Mouse (Mus musculus) heart, embryonic 12.5 days (tissue): ENCODE data around the gene Rtf2. TPM values are rescaled to one million over a fixed set of nuclear protein-coding genes. Genes with fewer than 3 reads are reported as not detected.

ENCODE experiments used
- ATAC-seq: fragments of 200-750 bp; cut with Nextera tagmentation; 2 replicates; pipeline ENCODE4 v1.8.0; 2017; ENCODE audit warnings: moderate TSS enrichment, moderate library complexity; ENCODE audit not compliant: insufficient number of reproducible peaks, low FRiP score
- H3K27ac ChIP-seq: fragments of 300-500 bp; sonication (generic); 2 replicates; pipeline ENCODE4 v1.5.1; 2016; ENCODE audit warnings: mild to moderate bottlenecking, moderate library complexity; ENCODE audit not compliant: poor library complexity, severe bottlenecking
- H3K27me3 ChIP-seq: fragments of 300-500 bp; sonication (generic); replicated peaks from 2 replicates; pipeline ENCODE4 v1.6.1; 2016; ENCODE audit warnings: mild to moderate bottlenecking, moderate library complexity
- H3K36me3 ChIP-seq: fragments of 300-500 bp; sonication (generic); 2 replicates; pipeline ENCODE4 v1.6.1; 2016; ENCODE audit warnings: mild to moderate bottlenecking, moderate library complexity
- H3K4me1 ChIP-seq: fragments of 300-500 bp; sonication (generic); replicated peaks from 2 replicates; pipeline ENCODE4 v1.6.1; 2016; ENCODE audit warnings: mild to moderate bottlenecking
- H3K4me2 ChIP-seq: fragments of 300-500 bp; sonication (generic); 2 replicates; pipeline ENCODE4 v1.6.1; 2016; ENCODE audit warnings: mild to moderate bottlenecking, moderate library complexity
- H3K4me3 ChIP-seq: fragments of 300-500 bp; sonication (generic); 2 replicates; pipeline ENCODE4 v1.5.1; 2016; ENCODE audit warnings: mild to moderate bottlenecking
- H3K9ac ChIP-seq: fragments of 300-500 bp; sonication (generic); 2 replicates; pipeline ENCODE4 v1.6.1; 2016; ENCODE audit warnings: mild to moderate bottlenecking, moderate library complexity
- H3K9me3 ChIP-seq: fragments of 300-500 bp; sonication (generic); replicated peaks from 2 replicates; pipeline ENCODE4 v1.6.1; 2016; ENCODE audit warnings: mild to moderate bottlenecking, moderate library complexity
- WGBS: fragments of 180-500 bp; shearing (Covaris S2); methylation state at CpG from one replicate; pipeline ENCODE4 v1.1.7; 2016; 5-methylcytosine and 5-hydroxymethylcytosine counted together
- polyA plus RNA-seq: library from polyadenylated mRNA; unstranded; fragments of >200 nt; fragmentation: Nextera tagmentation; extraction: Ambion mirVana; gene quantifications from 2 replicates; pipeline ENCODE4 v1.2.1, GENCODE M21; 2016

Gene Rtf2
- polyA plus RNA-seq: 46.5 and 49.3 TPM in 2 replicates

DNA sequence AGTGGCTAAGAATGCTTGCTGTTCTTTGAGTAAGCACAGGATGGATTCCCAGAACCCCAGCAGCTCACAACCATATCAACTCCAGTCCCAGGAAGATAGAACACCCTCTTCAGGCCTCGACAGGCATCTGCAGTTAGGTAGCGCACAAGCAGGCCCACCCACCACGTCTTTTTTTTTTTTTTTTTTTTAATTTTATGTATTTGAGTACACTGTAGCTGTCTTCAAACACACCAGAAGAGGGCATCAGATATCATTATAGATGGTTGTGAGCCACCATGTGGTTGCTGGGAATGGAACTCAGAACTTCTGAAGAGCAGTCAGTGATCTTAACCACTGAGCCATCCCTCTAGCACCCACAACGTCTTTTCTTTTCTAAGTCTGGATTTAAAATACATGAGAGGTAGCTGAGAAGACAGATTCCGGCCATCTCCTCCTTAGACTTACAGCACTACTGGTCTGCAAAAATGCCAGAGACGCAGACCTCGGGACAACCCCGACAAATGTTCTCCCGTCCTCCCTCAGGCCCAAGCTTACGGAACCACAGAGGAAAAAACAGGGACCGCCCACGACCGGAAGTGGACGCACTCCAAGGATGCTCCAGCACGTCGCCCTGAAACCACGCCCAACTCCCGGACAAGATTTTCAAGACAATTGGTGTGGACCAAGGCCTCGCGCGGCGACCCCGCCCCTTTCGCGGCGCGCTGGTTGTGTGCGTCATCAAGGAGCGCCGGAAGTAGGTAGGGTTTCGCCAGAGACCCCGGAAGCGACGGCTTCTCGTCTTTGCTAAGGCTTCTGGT, at the start of gene Rtf2:
Gene Rtf2, plus strand, starts transcription at position 714 of the 797 bp plus-strand sequence.
- Histone ChIP-seq H3K9me3 (no peaks in the 10 kb centered on the region), H3K4me3 (peak within 1 kb of the TSS; percentile 91), H3K9ac (peak within 1 kb of the TSS; percentile 78), H3K27ac (peak within 1 kb of the TSS; percentile 58), H3K4me1 (peaks cover 15% of the 10 kb centered on the region), H3K36me3 (peaks cover 5% of the 10 kb centered on the region), H3K4me2 (peak within 1 kb of the TSS; percentile 90), H3K27me3 (no peaks in the 10 kb centered on the region)
- ATAC-seq: peak; percentile 98
- WGBS: 3% methylated on average over 35 of the region's 35 CpGs

DNA sequence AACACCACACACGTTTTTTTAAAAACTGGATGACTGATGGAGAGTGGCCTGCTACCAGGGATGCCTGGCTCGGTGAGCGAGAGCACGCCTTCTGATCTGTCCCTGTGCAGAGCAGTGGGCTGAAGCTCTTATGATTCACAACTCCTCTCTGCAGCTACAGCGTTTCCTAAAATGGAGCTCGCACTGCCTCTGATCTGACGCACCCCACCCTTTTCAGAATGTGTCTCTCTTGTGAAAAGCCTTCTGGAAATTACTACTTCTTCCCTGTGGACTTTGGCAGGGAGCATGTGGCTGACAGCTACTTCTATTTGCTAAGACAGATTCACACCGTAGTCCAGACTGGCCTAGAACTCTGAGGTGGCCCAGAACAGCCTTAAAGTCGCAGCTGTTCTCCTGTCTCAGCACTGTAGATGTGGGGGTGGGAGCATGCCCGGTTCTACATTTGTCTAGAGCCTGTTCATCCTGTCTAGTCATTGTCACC, 48.3 kb upstream of the Rtf2 start:
- H3K9me3 ChIP-seq: no peaks in the 10 kb centered on the region
- no peak overlapping the region for H3K9ac ChIP-seq
- H3K4me3 ChIP-seq: no peak overlapping the region
- no peaks in the 10 kb centered on the region for H3K36me3 ChIP-seq
- 0 out of 2 replicates have a peak, but pooled peaks cover 5% of the 10 kb centered on the region for H3K4me1 ChIP-seq
- H3K27me3 ChIP-seq: peaks cover 3% of the 10 kb centered on the region; the same call in 1 of the 2 replicates
- ATAC-seq: no peak
- no peak overlapping the region for H3K4me2 ChIP-seq
- H3K27ac ChIP-seq: no peak overlapping the region
- WGBS: 57% methylated on average over 10 of the region's 10 CpGs

DNA sequence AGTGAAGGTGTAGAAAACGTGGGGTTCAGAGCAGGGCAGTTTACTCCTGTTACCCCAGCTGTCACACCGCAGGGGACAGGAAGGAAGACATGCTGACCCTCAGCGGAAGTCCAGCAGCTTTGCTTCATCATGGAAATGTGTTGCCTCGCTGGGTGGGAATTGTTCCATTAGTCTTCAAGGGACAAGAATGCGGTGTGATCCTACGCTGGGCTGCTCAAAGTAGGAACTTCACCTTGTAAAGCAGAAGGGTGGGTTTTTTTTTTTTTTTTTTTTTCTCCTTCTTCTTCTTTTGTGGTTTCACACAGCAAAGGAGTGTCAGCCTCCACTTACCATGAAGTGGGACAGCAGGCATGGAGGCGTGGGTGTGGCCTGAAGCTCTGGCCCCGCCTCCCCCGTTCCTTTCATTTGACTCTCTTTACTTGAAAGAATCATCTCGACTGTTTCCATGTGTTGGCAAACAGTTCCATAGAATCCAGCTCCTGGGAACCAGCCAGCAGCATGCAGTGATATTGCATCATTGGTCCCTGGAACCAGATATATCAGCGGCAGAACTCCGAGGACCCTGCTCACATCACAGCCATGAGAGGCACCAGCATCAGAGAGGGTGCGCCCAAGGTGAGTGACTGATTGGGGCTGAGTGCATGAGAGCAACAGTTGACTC, 46.8 kb upstream of the Rtf2 start, which contains the start of gene Cass4:
Gene Cass4, plus strand, starts transcription at position 404 of the 661 bp plus-strand sequence.
- Histone ChIP-seq H3K27me3 (peaks cover 3% of the 10 kb centered on the region), H3K36me3 (no peaks in the 10 kb centered on the region), H3K27ac (no peak within 1 kb of the TSS), H3K9me3 (no peaks in the 10 kb centered on the region), H3K4me3 (no peak within 1 kb of the TSS), H3K4me1 (0 out of 2 replicates have a peak, but pooled peaks cover 5% of the 10 kb centered on the region), H3K4me2 (peak within 1 kb of the TSS; percentile 42), H3K9ac (no peak within 1 kb of the TSS)
- 19% methylated on average over 13 of the region's 13 CpGs for WGBS
- ATAC-seq: no peak; the same call in 1 of the 2 replicates

DNA sequence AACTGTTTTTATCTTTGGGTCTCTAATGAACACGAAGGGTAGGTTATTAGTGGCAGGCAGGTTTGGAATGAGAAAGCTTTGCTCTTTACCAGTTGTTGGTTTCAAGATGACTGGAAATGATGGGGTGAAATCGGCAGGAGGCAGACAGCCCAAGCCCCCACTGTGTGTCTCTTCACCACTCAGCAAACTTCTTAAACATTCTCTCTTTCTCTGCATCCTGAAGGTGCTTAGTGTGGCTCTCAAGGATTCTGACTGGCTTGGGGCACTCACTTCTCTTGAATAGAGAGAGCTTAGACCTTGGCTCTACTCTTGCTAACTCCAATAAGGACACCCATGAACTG, 46.3 kb upstream of the Rtf2 start:
- H3K27me3 ChIP-seq: peaks cover 3% of the 10 kb centered on the region
- H3K27ac ChIP-seq: no peak overlapping the region
- H3K36me3 ChIP-seq: no peaks in the 10 kb centered on the region
- no peak overlapping the region for H3K9ac ChIP-seq
- H3K4me2 ChIP-seq: no peak overlapping the region
- no peak overlapping the region for H3K4me3 ChIP-seq
- ATAC-seq: no peak
- H3K4me1 ChIP-seq: 0 out of 2 replicates have a peak, but pooled peaks cover 5% of the 10 kb centered on the region
- WGBS: 53% methylated on average over 2 of the region's 2 CpGs
- no peaks in the 10 kb centered on the region for H3K9me3 ChIP-seq

DNA sequence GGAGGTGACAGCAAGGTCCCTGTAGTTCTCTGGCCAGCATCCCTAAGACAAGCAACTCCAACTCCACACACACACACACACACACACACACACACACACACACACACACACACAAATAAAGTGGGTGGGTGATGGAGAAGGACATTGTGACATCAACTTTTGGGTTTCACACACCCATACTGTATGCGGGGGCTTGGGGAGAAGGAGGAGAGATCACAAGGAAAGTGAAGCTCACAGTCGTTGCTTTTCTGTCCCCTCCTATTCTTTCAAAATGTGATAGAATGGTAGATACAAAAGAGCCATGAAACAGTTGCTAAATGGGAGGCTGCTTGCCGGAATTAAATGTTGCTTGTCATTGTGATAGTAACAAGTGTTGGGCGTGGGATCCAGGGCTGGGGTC, 45.7 kb upstream of the Rtf2 start:
- Histone ChIP-seq H3K9me3 (no peaks in the 10 kb centered on the region), H3K27me3 (peaks cover 3% of the 10 kb centered on the region), H3K9ac (no peak overlapping the region), H3K4me3 (no peak overlapping the region), H3K36me3 (no peaks in the 10 kb centered on the region), H3K27ac (no peak overlapping the region), H3K4me1 (0 out of 2 replicates have a peak, but pooled peaks cover 7% of the 10 kb centered on the region), H3K4me2 (no peak overlapping the region)
- 75% methylated on average over 4 of the region's 4 CpGs for WGBS
- ATAC-seq: no peak

DNA sequence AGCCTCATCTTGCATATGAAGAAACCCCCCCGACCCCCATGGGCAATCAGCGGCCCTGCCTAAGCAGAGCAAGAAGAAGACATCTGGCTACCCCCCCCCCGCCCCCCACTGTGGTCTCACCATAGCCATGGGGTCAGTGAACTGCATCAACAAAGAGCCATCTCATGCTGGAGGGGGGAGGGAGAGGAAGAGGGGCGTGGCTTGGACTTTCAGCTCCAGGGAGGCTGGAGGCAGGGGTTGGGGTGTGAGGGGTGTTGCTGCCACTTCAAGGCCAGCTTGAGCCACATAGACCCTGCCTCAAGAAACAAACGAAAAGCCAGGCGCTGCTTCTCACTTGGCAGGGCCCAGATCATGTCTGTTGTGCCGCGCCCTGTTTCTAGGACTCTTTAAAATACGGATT, 44.4 kb upstream of the Rtf2 start:
- Histone ChIP-seq H3K4me2 (no peak overlapping the region), H3K36me3 (no peaks in the 10 kb centered on the region), H3K9ac (no peak overlapping the region), H3K4me3 (no peak overlapping the region), H3K27me3 (peaks cover 3% of the 10 kb centered on the region), H3K4me1 (peaks cover 13% of the 10 kb centered on the region; the same call in 1 of the 2 replicates), H3K27ac (no peak overlapping the region), H3K9me3 (no peaks in the 10 kb centered on the region)
- no peak for ATAC-seq
- WGBS: 46% methylated on average over 9 of the region's 9 CpGs

DNA sequence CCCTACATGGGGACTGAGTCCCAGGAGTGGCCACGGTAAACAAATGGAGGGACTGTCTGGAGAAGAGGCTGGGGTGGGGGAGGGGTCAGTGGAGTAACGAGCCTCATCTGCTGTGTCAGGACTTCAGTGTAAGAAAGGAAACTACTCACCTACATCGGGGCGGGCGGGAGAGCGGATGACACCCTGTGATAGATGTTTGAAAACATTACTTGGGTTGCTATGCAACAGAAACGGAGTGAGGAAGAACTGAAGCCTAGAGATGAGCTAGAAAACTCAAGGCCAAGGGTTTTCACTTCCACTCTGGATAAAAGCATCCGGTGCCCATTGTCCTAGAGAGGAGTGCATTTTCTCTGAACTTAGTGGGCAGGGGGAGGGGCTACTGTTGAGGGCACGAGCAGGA, 40.5 kb upstream of the Rtf2 start:
- 0 out of 2 replicates have a peak, but pooled peaks have one; percentile 27 for ATAC-seq
- H3K9me3 ChIP-seq: no peaks in the 10 kb centered on the region
- 36% methylated on average over 9 of the region's 9 CpGs for WGBS

DNA sequence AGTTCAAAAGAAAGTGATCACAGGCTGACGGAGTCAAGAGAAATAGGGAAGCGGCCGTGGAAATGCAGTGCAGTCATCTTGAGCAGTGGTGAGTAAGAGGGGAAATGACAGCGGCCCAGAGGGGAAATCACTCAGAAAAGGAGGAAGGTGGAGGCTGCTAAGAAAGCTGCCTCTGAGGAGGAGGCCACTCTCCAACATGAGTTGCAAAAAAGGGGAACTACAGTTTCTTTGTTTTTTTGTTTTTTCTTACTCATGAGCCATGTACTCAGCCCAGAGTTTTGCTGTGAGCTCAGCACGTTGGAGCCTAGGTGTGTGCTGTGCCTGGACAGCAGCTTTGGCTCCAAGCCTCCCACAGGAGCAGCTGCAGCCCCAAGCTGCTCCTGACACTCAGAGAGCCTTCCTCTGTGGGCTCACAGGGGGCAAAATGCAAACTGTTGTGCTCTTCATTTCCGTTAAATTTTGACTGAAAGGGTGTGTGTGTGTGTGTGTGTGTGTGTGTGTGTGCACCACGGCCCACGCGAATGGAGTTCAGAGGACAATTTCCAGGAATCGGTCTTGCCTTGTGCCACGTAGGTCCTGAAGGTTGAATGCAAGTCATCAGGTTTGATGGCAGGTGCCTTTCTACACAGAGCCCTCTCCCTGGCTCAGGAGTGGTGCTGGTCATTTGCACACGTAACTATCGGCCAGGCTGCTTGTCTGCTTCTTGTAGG, 39.1 kb upstream of the Rtf2 start:
- WGBS: 63% methylated on average over 13 of the region's 13 CpGs
- Histone ChIP-seq H3K27me3 (peaks cover 5% of the 10 kb centered on the region), H3K9ac (no peak overlapping the region), H3K36me3 (no peaks in the 10 kb centered on the region), H3K9me3 (no peaks in the 10 kb centered on the region), H3K4me2 (no peak overlapping the region), H3K4me3 (no peak overlapping the region), H3K4me1 (peaks cover 12% of the 10 kb centered on the region; the same call in 1 of the 2 replicates), H3K27ac (no peak overlapping the region)
- ATAC-seq: no peak

More for the DNA sequence above, 40.5 kb upstream of the Rtf2 start:
- H3K4me3 ChIP-seq: no peak overlapping the region
- H3K4me2 ChIP-seq: no peak overlapping the region
- no peak overlapping the region for H3K27ac ChIP-seq
- no peaks in the 10 kb centered on the region for H3K36me3 ChIP-seq
- peaks cover 9% of the 10 kb centered on the region for H3K27me3 ChIP-seq
- H3K4me1 ChIP-seq: peaks cover 12% of the 10 kb centered on the region; the same call in 1 of the 2 replicates
- no peak overlapping the region for H3K9ac ChIP-seq

DNA sequence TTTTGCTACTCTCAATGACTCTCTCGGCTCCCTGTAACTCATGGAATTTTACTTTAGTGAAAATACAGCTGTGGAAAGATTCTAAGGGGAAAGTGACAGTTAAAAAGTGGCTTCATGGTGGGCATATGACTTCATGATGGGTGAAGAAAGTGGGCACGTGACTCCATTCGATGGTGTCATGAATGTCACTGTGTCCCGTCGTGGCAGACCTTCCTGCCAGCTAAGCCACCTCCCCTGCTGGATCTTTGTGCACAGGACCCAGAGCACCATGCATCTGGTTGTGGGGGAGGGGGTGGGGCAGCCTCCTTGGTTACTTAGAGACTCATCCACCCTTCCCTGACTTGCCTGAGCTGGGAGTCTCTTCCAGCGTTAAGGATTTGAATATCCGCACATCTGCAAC, 36.1 kb upstream of the Rtf2 start:
- H3K36me3 ChIP-seq: no peaks in the 10 kb centered on the region
- no peak overlapping the region for H3K4me2 ChIP-seq
- no peak for ATAC-seq
- no peaks in the 10 kb centered on the region for H3K9me3 ChIP-seq
- H3K4me3 ChIP-seq: no peak overlapping the region
- WGBS: 50% methylated on average over 7 of the region's 7 CpGs
- H3K27ac ChIP-seq: no peak overlapping the region
- no peak overlapping the region for H3K9ac ChIP-seq
- peaks cover 12% of the 10 kb centered on the region; the same call in 1 of the 2 replicates for H3K4me1 ChIP-seq
- H3K27me3 ChIP-seq: peaks cover 5% of the 10 kb centered on the region; the same call in 1 of the 2 replicates

DNA sequence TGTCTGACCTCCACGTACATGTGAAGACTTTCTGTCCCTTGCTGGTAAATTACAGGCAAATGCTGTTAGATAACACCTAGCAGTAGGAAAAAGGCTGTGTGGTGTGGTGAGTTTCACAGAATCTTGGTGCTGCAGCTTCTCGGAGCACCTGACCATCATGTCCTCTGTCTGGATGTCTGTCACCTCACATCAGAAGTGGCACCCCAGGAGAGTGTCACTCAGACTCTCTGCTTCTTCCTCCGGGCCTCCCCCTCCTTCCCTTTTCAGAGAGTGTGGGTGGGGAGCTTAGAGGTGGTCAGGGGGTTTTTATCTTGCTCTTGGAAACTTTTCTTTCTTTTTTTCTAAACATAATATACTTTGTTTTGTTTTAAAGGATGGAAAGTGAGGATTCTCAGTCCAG, 35.3 kb upstream of the Rtf2 start:
- no peaks in the 10 kb centered on the region for H3K36me3 ChIP-seq
- no peak overlapping the region for H3K4me2 ChIP-seq
- peaks cover 5% of the 10 kb centered on the region; the same call in 1 of the 2 replicates for H3K27me3 ChIP-seq
- no peaks in the 10 kb centered on the region for H3K9me3 ChIP-seq
- peaks cover 6% of the 10 kb centered on the region; the same call in 1 of the 2 replicates for H3K4me1 ChIP-seq
- no peak for ATAC-seq
- no peak overlapping the region for H3K9ac ChIP-seq
- no peak overlapping the region for H3K27ac ChIP-seq
- no peak overlapping the region for H3K4me3 ChIP-seq
- 44% methylated on average over 3 of the region's 3 CpGs for WGBS
